Mouse (Mus musculus) lung, postnatal 0 days (tissue): ENCODE results near the gene Cep131. TPM values are rescaled to one million over a fixed set of nuclear protein-coding genes. Genes with fewer than 3 reads are reported as not detected.

Experiments used
- ATAC-seq: fragments of 200-750 bp; cut with Nextera tagmentation; 2 replicates; pipeline ENCODE4 v1.8.0; 2017; ENCODE audit warnings: moderate library complexity
- DNase-seq: peaks from one replicate; pipeline ENCODE4 v3.0.0-alpha.2; 2016; ENCODE audit warnings: low spot score
- H3K27ac ChIP-seq: fragments of 300-500 bp; sonication (generic); 2 replicates; pipeline ENCODE4 v1.5.1; 2014; ENCODE audit warnings: antibody characterized with exemption, mild to moderate bottlenecking, low read length, mixed read lengths
- H3K27me3 ChIP-seq: fragments of 300-500 bp; sonication (generic); replicated peaks from 2 replicates; pipeline ENCODE4 v1.6.1; 2014; ENCODE audit warnings: low read length, mixed read lengths; ENCODE audit not compliant: insufficient read depth
- H3K36me3 ChIP-seq: fragments of 300-500 bp; sonication (generic); 2 replicates; pipeline ENCODE4 v1.6.1; 2014; ENCODE audit warnings: low read length, mixed read lengths; ENCODE audit not compliant: insufficient read depth
- H3K4me1 ChIP-seq: fragments of 300-500 bp; sonication (generic); 2 replicates; pipeline ENCODE4 v1.6.1; 2014; ENCODE audit warnings: antibody characterized with exemption, low read depth, low read length, mixed read lengths; ENCODE audit not compliant: insufficient read depth
- H3K4me2 ChIP-seq: fragments of 300-500 bp; sonication (generic); replicated peaks from 2 replicates; pipeline ENCODE4 v1.6.1; 2014; ENCODE audit warnings: low read depth, mild to moderate bottlenecking, low read length, moderate library complexity, mixed read lengths
- H3K4me3 ChIP-seq: fragments of 300-500 bp; sonication (generic); 2 replicates; pipeline ENCODE4 v1.5.1; 2014; ENCODE audit warnings: low read depth, low read length
- H3K9ac ChIP-seq: fragments of 300-500 bp; sonication (generic); replicated peaks from 2 replicates; pipeline ENCODE4 v1.6.1; 2014; ENCODE audit warnings: low read depth, mild to moderate bottlenecking
- H3K9me3 ChIP-seq: fragments of 300-500 bp; sonication (generic); 2 replicates; pipeline ENCODE4 v1.6.1; 2016; ENCODE audit warnings: low read length, mixed read lengths
- CTCF ChIP-seq: IDR thresholded peaks from 2 replicates; pipeline ENCODE4 v1.5.1; 2016; ENCODE audit warnings: antibody characterized with exemption, mild to moderate bottlenecking
- EP300 ChIP-seq: IDR thresholded peaks from 2 replicates; pipeline ENCODE4 v1.6.1; 2016; ENCODE audit warnings: antibody characterized with exemption, mild to moderate bottlenecking, control low read depth
- WGBS: fragments of 180-500 bp; shearing (Covaris S2); extraction: QIAGEN DNeasy Blood & Tissue Kit; methylation state at CpG from one replicate; pipeline ENCODE4 v1.1.7; 2014; 5-methylcytosine and 5-hydroxymethylcytosine counted together
- polyA plus RNA-seq: library from polyadenylated mRNA; unstranded; fragments of >200 nt; fragmentation: Nextera tagmentation; extraction: Ambion mirVana; gene quantifications from 2 replicates; pipeline ENCODE4 v1.2.1, GENCODE M21; 2015

Gene Cep131
- polyA plus RNA-seq, 1 experiment from 2014 or later, result 7.6 TPM

DNA sequence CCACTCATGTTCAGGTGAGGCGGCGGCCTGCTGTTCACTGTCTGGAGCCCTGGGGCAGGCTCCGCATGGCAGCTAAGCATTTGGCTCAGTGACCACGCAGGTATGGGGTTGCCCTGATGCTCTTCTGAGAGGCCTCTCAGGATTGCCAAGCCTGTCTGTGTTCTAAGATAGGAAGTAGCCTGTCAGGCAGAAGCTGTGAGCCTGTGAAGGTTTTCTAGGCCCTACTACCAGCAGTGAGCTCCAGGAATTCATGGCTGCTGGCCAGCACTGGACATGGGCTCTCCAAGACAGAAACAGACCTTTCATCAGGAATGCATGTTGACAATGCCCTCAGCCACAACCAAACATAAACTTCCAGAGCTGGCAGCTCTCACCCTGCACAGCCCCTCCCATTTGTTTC is 25.5 kb upstream of the Cep131 start:
- no peak overlapping the region for H3K4me3 ChIP-seq
- H3K36me3 ChIP-seq, result peaks cover 24% of the 10 kb centered on the region
- H3K4me2 ChIP-seq, result no peak overlapping the region
- no peaks in the 10 kb centered on the region for H3K27me3 ChIP-seq
- H3K27ac ChIP-seq, result no peak overlapping the region
- no peak for TF ChIP-seq CTCF
- TF ChIP-seq EP300, result no peak
- 87% methylated on average over 4 of the region's 4 CpGs for WGBS
- DNase-seq (peak; percentile 59), ATAC-seq (peak; percentile 60; the same call in 1 of the 2 replicates)
- H3K4me1 ChIP-seq, result peaks cover 6% of the 10 kb centered on the region; the same call in 1 of the 2 replicates
- H3K9me3 ChIP-seq, result no peaks in the 10 kb centered on the region
- no peak overlapping the region for H3K9ac ChIP-seq

DNA sequence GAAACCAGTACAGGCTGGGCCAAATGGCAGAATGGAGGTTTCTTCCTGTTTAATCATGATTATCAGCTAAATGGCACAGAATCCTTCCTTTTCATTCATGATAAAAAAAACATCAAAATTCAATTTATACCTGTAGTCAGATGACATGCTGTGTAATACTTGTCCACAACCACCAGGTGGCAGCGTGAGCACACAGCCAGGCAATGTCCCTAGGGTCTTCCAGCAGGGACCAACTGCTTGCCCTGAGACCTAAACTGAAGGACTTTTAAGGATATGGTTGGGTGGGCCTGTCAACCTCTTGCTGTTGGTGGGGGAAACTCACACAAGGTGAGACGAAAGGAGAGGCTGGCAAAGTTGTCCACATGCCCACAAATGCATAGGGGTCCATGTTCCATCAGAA is 24.4 kb upstream of the Cep131 start:
- no peaks in the 10 kb centered on the region for H3K9me3 ChIP-seq
- TF ChIP-seq EP300 (no peak), CTCF (peak; percentile 96)
- no peak overlapping the region for H3K27ac ChIP-seq
- ATAC-seq (no peak), DNase-seq (peak; percentile 54)
- H3K4me3 ChIP-seq, result no peak overlapping the region
- peaks cover 25% of the 10 kb centered on the region for H3K36me3 ChIP-seq
- H3K4me2 ChIP-seq, result no peak overlapping the region
- H3K4me1 ChIP-seq, result peaks cover 6% of the 10 kb centered on the region; the same call in 1 of the 2 replicates
- no peak overlapping the region for H3K9ac ChIP-seq
- WGBS, result 13% methylated on average over 2 of the region's 2 CpGs
- no peaks in the 10 kb centered on the region for H3K27me3 ChIP-seq

DNA sequence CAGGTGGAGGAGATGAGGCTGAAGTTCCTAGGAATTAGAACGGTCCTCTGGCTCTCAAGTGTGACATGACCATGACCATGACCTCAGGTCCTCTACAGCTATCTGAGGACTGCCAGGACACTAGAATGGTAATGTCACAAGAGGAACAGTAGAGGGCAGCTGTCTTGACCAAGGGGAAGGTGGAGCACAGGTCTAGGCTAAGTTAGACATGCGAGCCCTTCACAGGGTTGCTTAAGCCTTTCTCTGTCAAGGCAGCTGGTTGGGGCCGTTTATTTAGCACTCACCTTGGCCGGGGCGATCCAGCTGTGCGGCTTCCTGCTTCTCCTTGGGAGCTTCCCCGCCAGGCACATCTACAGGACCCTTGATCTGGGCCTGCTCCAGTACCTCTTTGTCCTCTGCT is 23.9 kb upstream of the Cep131 start:
- ATAC-seq, result peak; percentile 40; the same call in 1 of the 2 replicates
- Histone ChIP-seq H3K4me2 (no peak overlapping the region), H3K27ac (no peak overlapping the region), H3K27me3 (no peaks in the 10 kb centered on the region), H3K9me3 (no peaks in the 10 kb centered on the region), H3K36me3 (peaks cover 30% of the 10 kb centered on the region), H3K9ac (no peak overlapping the region), H3K4me1 (peaks cover 6% of the 10 kb centered on the region; the same call in 1 of the 2 replicates), H3K4me3 (no peak overlapping the region)
- peak; percentile 41 for DNase-seq
- 74% methylated on average over 7 of the region's 7 CpGs for WGBS
- TF ChIP-seq EP300, result no peak
- TF ChIP-seq CTCF, result peak; percentile 52

DNA sequence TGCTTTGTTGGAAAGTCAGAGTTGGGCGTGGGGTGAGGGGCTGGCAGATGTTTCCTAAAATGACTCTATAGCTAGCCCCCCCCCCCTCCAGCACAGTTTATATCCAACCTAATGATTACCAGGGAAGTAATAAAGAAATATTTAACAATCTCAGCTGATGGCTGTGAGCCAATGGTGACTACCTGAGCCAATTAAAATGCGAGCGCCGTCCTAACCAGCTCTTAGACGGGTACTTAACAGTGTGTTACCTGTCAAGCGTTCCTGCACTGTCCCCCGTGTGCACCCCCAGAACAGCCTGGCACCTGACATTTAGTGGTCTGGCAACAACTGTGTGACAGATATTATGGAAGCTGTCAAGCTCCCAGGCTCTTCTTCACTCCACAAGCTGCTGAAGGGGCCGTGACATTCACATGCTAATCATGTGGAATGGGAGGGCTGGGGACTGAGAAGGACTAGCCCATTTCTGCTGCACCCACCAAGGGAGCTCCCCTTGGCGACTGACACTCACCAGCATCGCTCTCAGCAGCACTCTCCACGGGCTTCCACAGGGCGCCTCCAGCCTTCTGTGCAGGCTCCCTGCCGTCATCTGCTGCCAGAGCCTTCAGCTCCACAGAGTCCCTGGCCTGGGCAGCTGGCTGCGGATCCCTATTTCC is 23.1 kb upstream of the Cep131 start:
- 78% methylated on average over 14 of the region's 14 CpGs for WGBS
- H3K9me3 ChIP-seq, result no peaks in the 10 kb centered on the region
- TF ChIP-seq EP300 (no peak), CTCF (no peak)
- no peak overlapping the region for H3K4me3 ChIP-seq
- H3K36me3 ChIP-seq, result peaks cover 32% of the 10 kb centered on the region
- H3K4me1 ChIP-seq, result peaks cover 6% of the 10 kb centered on the region; the same call in 1 of the 2 replicates
- no peak overlapping the region for H3K4me2 ChIP-seq
- H3K9ac ChIP-seq, result no peak overlapping the region
- no peak overlapping the region for H3K27ac ChIP-seq
- H3K27me3 ChIP-seq, result no peaks in the 10 kb centered on the region
- DNase-seq (no peak), ATAC-seq (no peak)

DNA sequence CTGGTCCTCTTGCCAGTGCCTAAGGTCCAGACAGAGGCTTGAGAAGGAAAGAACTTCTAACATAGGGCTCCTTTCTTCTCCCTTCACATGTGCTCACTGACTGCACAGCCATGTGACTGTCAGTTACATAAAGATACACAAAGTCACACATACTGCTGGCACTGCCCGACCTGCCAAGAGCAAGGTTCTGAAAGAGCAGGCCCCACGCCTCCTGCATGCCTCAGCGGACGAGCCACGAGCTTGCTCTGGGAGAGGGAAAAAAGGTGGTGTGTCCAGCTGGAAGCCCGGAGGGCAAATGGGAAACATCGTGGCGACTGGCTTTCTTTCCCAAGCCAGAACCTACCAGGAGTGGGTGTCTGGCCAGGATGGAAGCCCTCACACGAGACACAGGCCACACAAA is 21.2 kb upstream of the Cep131 start:
- 84% methylated on average over 9 of the region's 9 CpGs for WGBS
- Histone ChIP-seq H3K27me3 (no peaks in the 10 kb centered on the region), H3K4me2 (no peak overlapping the region), H3K4me3 (no peak overlapping the region), H3K4me1 (peaks cover 4% of the 10 kb centered on the region; the same call in 1 of the 2 replicates), H3K36me3 (peaks cover 35% of the 10 kb centered on the region), H3K27ac (no peak overlapping the region), H3K9ac (no peak overlapping the region), H3K9me3 (no peaks in the 10 kb centered on the region)
- no peak for TF ChIP-seq CTCF
- no peak for TF ChIP-seq EP300
- no peak for DNase-seq
- ATAC-seq, result no peak

DNA sequence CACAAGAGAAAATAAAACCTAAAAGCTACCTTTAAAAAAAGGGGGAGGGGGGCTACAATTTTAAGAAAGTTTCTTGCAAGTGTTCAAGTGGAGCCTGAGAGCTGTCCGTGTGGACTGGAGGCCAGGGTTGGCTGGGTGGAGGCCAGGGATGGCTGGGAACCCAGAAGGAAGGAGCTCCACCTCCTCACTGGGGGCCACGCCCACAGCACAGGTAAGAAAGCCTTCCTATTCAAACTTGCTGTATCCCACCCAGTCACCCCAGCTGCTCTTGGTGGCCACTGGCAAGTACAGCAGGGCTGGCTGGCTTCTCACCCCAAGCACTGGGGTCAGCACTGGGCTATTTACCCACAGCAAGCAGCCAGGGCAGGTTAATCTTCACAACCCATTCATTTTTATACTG is 20.4 kb upstream of the Cep131 start:
- no peaks in the 10 kb centered on the region for H3K4me1 ChIP-seq
- ATAC-seq, result no peak
- TF ChIP-seq EP300 (no peak), CTCF (no peak)
- H3K9me3 ChIP-seq, result no peaks in the 10 kb centered on the region
- no peak overlapping the region for H3K4me3 ChIP-seq
- H3K9ac ChIP-seq, result no peak overlapping the region
- no peak for DNase-seq
- no peak overlapping the region for H3K4me2 ChIP-seq
- WGBS, result 57% methylated on average over 2 of the region's 2 CpGs
- H3K27me3 ChIP-seq, result no peaks in the 10 kb centered on the region
- H3K27ac ChIP-seq, result no peak overlapping the region
- H3K36me3 ChIP-seq, result peaks cover 35% of the 10 kb centered on the region
